Mouse (Mus musculus) liver, postnatal 0 days (tissue): ENCODE measurements at regions not wholly inside any gene's neighbourhood (a gene's known extent, or its start where the extent isn't known, plus 50 kb on each side); places are given as distances from the start of the nearest gene placed in this dataset.

Experiments used
- CTCF ChIP-seq: sonication (generic); IDR thresholded peaks from 2 replicates; pipeline ENCODE4 v1.5.1; 2016; ENCODE audit warnings: antibody characterized with exemption, low read depth
- EP300 ChIP-seq: IDR thresholded peaks from 2 replicates; pipeline ENCODE4 v1.6.1; 2016; ENCODE audit warnings: antibody characterized with exemption, low read depth, mild to moderate bottlenecking

GRCm38 (mm10) chr1:43344001-43344400 is 100.4 kb upstream of the Nck2 start:
- TF ChIP-seq CTCF (no peak), EP300 (no peak)
